Mouse (Mus musculus) liver, postnatal 0 days (tissue): Measurements from ENCODE around the gene Gm21863. TPM values are rescaled to one million over a fixed set of nuclear protein-coding genes. Genes with fewer than 3 reads are reported as not detected.
"Not testable (repeated sequence)": the region's sequence is repeated elsewhere in the genome, so short reads cannot be mapped to it uniquely, and the experiment has no call there.

Source experiments
- ATAC-seq: fragments of 200-750 bp; cut with Nextera tagmentation; 2 replicates; pipeline ENCODE4 v1.8.0; 2017; ENCODE audit warnings: mild to moderate bottlenecking, moderate library complexity
- DNase-seq: peaks from one replicate; pipeline ENCODE4 v3.0.0-alpha.2; 2016
- H3K27ac ChIP-seq: fragments of 300-500 bp; sonication (generic); 2 replicates; pipeline ENCODE4 v1.5.1; 2014; ENCODE audit warnings: antibody characterized with exemption, moderate library complexity, mild to moderate bottlenecking, low read depth
- H3K27me3 ChIP-seq: fragments of 300-500 bp; sonication (generic); 2 replicates; pipeline ENCODE4 v1.6.1; 2014; ENCODE audit warnings: low read length, control low read depth, mixed read lengths; ENCODE audit not compliant: insufficient read depth
- H3K36me3 ChIP-seq: fragments of 300-500 bp; sonication (generic); replicated peaks from 2 replicates; pipeline ENCODE4 v1.6.1; 2014; ENCODE audit warnings: mild to moderate bottlenecking, control low read depth, low read length, moderate library complexity, mixed read lengths; ENCODE audit not compliant: insufficient read depth
- H3K4me1 ChIP-seq: fragments of 300-500 bp; sonication (generic); 2 replicates; pipeline ENCODE4 v1.6.1; 2014; ENCODE audit warnings: antibody characterized with exemption, mild to moderate bottlenecking, control low read depth; ENCODE audit not compliant: insufficient read depth
- H3K4me2 ChIP-seq: fragments of 300-500 bp; sonication (generic); 2 replicates; pipeline ENCODE4 v1.6.1; 2014; ENCODE audit warnings: low read depth, mild to moderate bottlenecking, low read length, moderate library complexity, mixed read lengths
- H3K4me3 ChIP-seq: fragments of 300-500 bp; sonication (generic); 2 replicates; pipeline ENCODE4 v1.5.1; 2014; ENCODE audit warnings: low read depth, low read length
- H3K9ac ChIP-seq: fragments of 300-500 bp; sonication (generic); replicated peaks from 2 replicates; pipeline ENCODE4 v1.6.1; 2014; ENCODE audit warnings: mild to moderate bottlenecking, moderate library complexity
- H3K9me3 ChIP-seq: fragments of 300-500 bp; sonication (generic); 2 replicates; pipeline ENCODE4 v1.6.1; 2016; ENCODE audit warnings: mild to moderate bottlenecking, control low read depth, low read length, mixed read lengths
- WGBS: fragments of 180-500 bp; shearing (Covaris S2); extraction: QIAGEN DNeasy Blood & Tissue Kit; methylation state at CpG from one replicate; pipeline ENCODE4 v1.1.7; 2014; ENCODE audit not compliant: insufficient replicate concordance; 5-methylcytosine and 5-hydroxymethylcytosine counted together
- polyA plus RNA-seq: library from polyadenylated mRNA; unstranded; fragments of >200 nt; fragmentation: Nextera tagmentation; extraction: Ambion mirVana; gene quantifications from 2 replicates; pipeline ENCODE4 v1.2.1, GENCODE M21; 2015

Gm21863 gene
- polyA plus RNA-seq = not detected in 2 replicates

- not testable (repeated sequence) for H3K27ac ChIP-seq, H3K4me1 ChIP-seq, H3K4me3 ChIP-seq, H3K4me2 ChIP-seq, H3K36me3 ChIP-seq, H3K9me3 ChIP-seq, DNase-seq, H3K27me3 ChIP-seq, H3K9ac ChIP-seq
- peak; percentile 50 for ATAC-seq
- 21% methylated on average over 42 of the region's 75 CpGs for WGBS
Measured at GRCm38 (mm10) chr12:19953869-19954555, at the start of gene Gm21863. Gene Gm21863, plus strand, starts transcription at chr12:19954505.

GRCm38 (mm10) chr12:19928049-19928448, 26.3 kb upstream of the Gm21863 start:
- H3K4me1 ChIP-seq, H3K9me3 ChIP-seq, H3K27me3 ChIP-seq, H3K4me2 ChIP-seq, H3K36me3 ChIP-seq, H3K27ac ChIP-seq, ATAC-seq, H3K4me3 ChIP-seq, DNase-seq, H3K9ac ChIP-seq: not testable (repeated sequence)
- 27% methylated on average over 4 of the region's 4 CpGs for WGBS
